Mouse (Mus musculus) myocyte (in vitro differentiated cells): ENCODE measurements around the gene Swap70. TPM values are rescaled to one million over a fixed set of nuclear protein-coding genes. Genes with fewer than 3 reads are reported as not detected.

Experiments used
- H3K27me3 ChIP-seq: one replicate; pipeline ENCODE4 v1.6.1; 2011; ENCODE audit not compliant: control insufficient read depth, insufficient read depth, insufficient read length
- H3K36me3 ChIP-seq: one replicate; pipeline ENCODE4 v1.6.1; 2011; ENCODE audit not compliant: control insufficient read depth, insufficient read depth
- H3K4me2 ChIP-seq: one replicate; pipeline ENCODE4 v1.6.1; 2011; ENCODE audit warnings: low read depth, control low read depth
- H3K4me3 ChIP-seq: one replicate; pipeline ENCODE4 v1.5.1; 2011; ENCODE audit warnings: mild to moderate bottlenecking, control low read depth, moderate library complexity
- H3K79me2 ChIP-seq: one replicate; pipeline ENCODE4 v1.6.1; 2011; ENCODE audit not compliant: control insufficient read depth, insufficient read depth
- H3ac ChIP-seq: one replicate; pipeline ENCODE4 v1.6.1; 2011; ENCODE audit not compliant: control insufficient read depth, insufficient read length
- CEBPB ChIP-seq: IDR thresholded peaks from 2 replicates; pipeline ENCODE4 v1.6.1; 2011; ENCODE audit warnings: mild to moderate bottlenecking, moderate library complexity; ENCODE audit not compliant: poor library complexity, insufficient read depth, severe bottlenecking
- E2F4 ChIP-seq: IDR thresholded peaks from one replicate; pipeline ENCODE4 v1.6.1; 2011; ENCODE audit warnings: mild to moderate bottlenecking, control low read depth, moderate library complexity; ENCODE audit not compliant: insufficient read depth
- MAX ChIP-seq: IDR thresholded peaks from one replicate; pipeline ENCODE4 v1.6.1; 2011; ENCODE audit warnings: low read depth, mild to moderate bottlenecking, control low read depth
- MYOD1 ChIP-seq, 3 experiments: IDR thresholded peaks; one replicate each; pipeline ENCODE4 v1.6.1; 2011; ENCODE audit warnings: control low read depth in 2 of 3, low read depth in 2 of 3, mild to moderate bottlenecking in 2 of 3, moderate library complexity in 1 of 3; ENCODE audit not compliant: insufficient read length in 2 of 3, control insufficient read depth in 1 of 3
- MYOG ChIP-seq, 3 experiments: IDR thresholded peaks; one replicate each; pipeline ENCODE4 v1.6.1; 2011; ENCODE audit warnings: control low read depth in 2 of 3, low read depth in 2 of 3, mild to moderate bottlenecking in 2 of 3; ENCODE audit not compliant: insufficient read length in 2 of 3, control insufficient read depth in 1 of 3, insufficient read depth in 1 of 3
- POLR2A ChIP-seq: IDR thresholded peaks from one replicate; pipeline ENCODE4 v1.6.1; 2011; ENCODE audit warnings: low read depth, mild to moderate bottlenecking, control low read depth, moderate library complexity; ENCODE audit not compliant: insufficient read length
- POLR2AphosphoS2 ChIP-seq: IDR thresholded peaks from one replicate; pipeline ENCODE4 v1.6.1; 2011; ENCODE audit warnings: low read depth, control low read depth; ENCODE audit not compliant: insufficient read length
- REST ChIP-seq: IDR thresholded peaks from one replicate; pipeline ENCODE4 v1.6.1; 2011; ENCODE audit warnings: mild to moderate bottlenecking, control low read depth, moderate library complexity; ENCODE audit not compliant: insufficient read depth, insufficient read length
- SRF ChIP-seq: IDR thresholded peaks from one replicate; pipeline ENCODE4 v1.6.1; 2011; ENCODE audit warnings: low read depth; ENCODE audit not compliant: control insufficient read depth, insufficient read length
- TCF12 ChIP-seq: IDR thresholded peaks from one replicate; pipeline ENCODE4 v1.6.1; 2011; ENCODE audit warnings: mild to moderate bottlenecking, control low read depth; ENCODE audit not compliant: poor library complexity, insufficient read depth, severe bottlenecking
- TCF3 ChIP-seq: IDR thresholded peaks from one replicate; pipeline ENCODE4 v1.6.1; 2011; ENCODE audit warnings: low read depth, control low read depth; ENCODE audit not compliant: insufficient read length
- USF1 ChIP-seq: IDR thresholded peaks from one replicate; pipeline ENCODE4 v1.6.1; 2011; ENCODE audit warnings: low read depth, mild to moderate bottlenecking, control low read depth, moderate library complexity
- polyA plus RNA-seq: library from polyadenylated mRNA; unstranded; fragments of >200 nt; fragmentation: generic; extraction: Trizol; gene quantifications from one replicate; pipeline ENCODE4 v1.2.1, GENCODE M21; 2012; ENCODE audit warnings: missing spikeins

Swap70 gene
- polyA plus RNA-seq, 1 experiment, result 11.4 TPM

GRCm38 (mm10) chr7:110277734-110278245, 56.3 kb downstream of the Swap70 start:
- no peaks in the 10 kb centered on the region for H3K79me2 ChIP-seq
- no peaks in the 10 kb centered on the region for H3K27me3 ChIP-seq
- no peak overlapping the region for H3K4me3 ChIP-seq
- peaks cover 38% of the 10 kb centered on the region for H3K36me3 ChIP-seq
- no peak overlapping the region for H3ac ChIP-seq
- TF ChIP-seq CEBPB (no peak), MYOG (IDR thresholded peaks at IDR 0.05; ENCODE audit: control insufficient read depth in 1 of 3, insufficient read depth in 1 of 3, insufficient read length in 2 of 3, low read depth in 2 of 3) (peak in 1 of 3 experiments; percentile 12)
- peak overlapping the region; percentile 30 for H3K4me2 ChIP-seq

- H3K4me2 ChIP-seq, result no peak overlapping the region
- peaks cover 38% of the 10 kb centered on the region for H3K36me3 ChIP-seq
- no peak overlapping the region for H3ac ChIP-seq
- H3K4me3 ChIP-seq, result no peak overlapping the region
- H3K27me3 ChIP-seq, result no peaks in the 10 kb centered on the region
- TF ChIP-seq TCF3 (no peak), USF1 (no peak), E2F4 (no peak), SRF (no peak), CEBPB (no peak), MYOD1 (IDR thresholded peaks at IDR 0.05; ENCODE audit: control insufficient read depth in 1 of 3, insufficient read length in 2 of 3, low read depth in 2 of 3) (no peak), REST (no peak), MYOG (IDR thresholded peaks at IDR 0.05; ENCODE audit: control insufficient read depth in 1 of 3, insufficient read depth in 1 of 3, insufficient read length in 2 of 3, low read depth in 2 of 3) (no peak), MAX (no peak), POLR2AphosphoS2 (no peak), TCF12 (no peak), POLR2A (no peak)
- H3K79me2 ChIP-seq, result no peaks in the 10 kb centered on the region
Measured at GRCm38 (mm10) chr7:110279183-110279582, 57.7 kb downstream of the Swap70 start.

GRCm38 (mm10) chr7:110281435-110282256, 60.1 kb downstream of the Swap70 start:
- Histone ChIP-seq H3K4me3 (no peak overlapping the region), H3K4me2 (no peak overlapping the region), H3ac (no peak overlapping the region), H3K36me3 (peaks cover 28% of the 10 kb centered on the region), H3K27me3 (no peaks in the 10 kb centered on the region), H3K79me2 (no peaks in the 10 kb centered on the region)
- peak in 2 of 3 experiments; percentile 9 to 62 for TF ChIP-seq MYOG (IDR thresholded peaks at IDR 0.05; ENCODE audit: control insufficient read depth in 1 of 3, insufficient read depth in 1 of 3, insufficient read length in 2 of 3, low read depth in 2 of 3)
- TF ChIP-seq USF1, result no peak

- Histone ChIP-seq H3ac (no peak overlapping the region), H3K27me3 (no peaks in the 10 kb centered on the region), H3K79me2 (no peaks in the 10 kb centered on the region), H3K4me2 (no peak overlapping the region), H3K36me3 (peaks cover 28% of the 10 kb centered on the region), H3K4me3 (no peak overlapping the region)
- no peak for TF ChIP-seq REST
- no peak for TF ChIP-seq SRF
- no peak for TF ChIP-seq MYOD1 (IDR thresholded peaks at IDR 0.05; ENCODE audit: control insufficient read depth in 1 of 3, insufficient read length in 2 of 3, low read depth in 2 of 3)
- no peak for TF ChIP-seq POLR2A
- no peak for TF ChIP-seq USF1
- no peak for TF ChIP-seq CEBPB
- no peak for TF ChIP-seq TCF12
- no peak for TF ChIP-seq MYOG (IDR thresholded peaks at IDR 0.05; ENCODE audit: control insufficient read depth in 1 of 3, insufficient read depth in 1 of 3, insufficient read length in 2 of 3, low read depth in 2 of 3)
- no peak for TF ChIP-seq TCF3
- TF ChIP-seq POLR2AphosphoS2, result no peak
- TF ChIP-seq E2F4, result no peak
- TF ChIP-seq MAX, result no peak
Measured at GRCm38 (mm10) chr7:110282797-110283196, 61.3 kb downstream of the Swap70 start.

- Histone ChIP-seq H3K79me2 (no peaks in the 10 kb centered on the region), H3K36me3 (peaks cover 28% of the 10 kb centered on the region), H3ac (no peak overlapping the region), H3K4me2 (peak overlapping the region; percentile 46), H3K4me3 (no peak overlapping the region), H3K27me3 (no peaks in the 10 kb centered on the region)
- TF ChIP-seq POLR2AphosphoS2 (no peak), TCF12 (peak; percentile 47), MAX (no peak), MYOD1 (IDR thresholded peaks at IDR 0.05; ENCODE audit: control insufficient read depth in 1 of 3, insufficient read length in 2 of 3, low read depth in 2 of 3) (peak in 1 of 3 experiments; percentile 49), MYOG (IDR thresholded peaks at IDR 0.05; ENCODE audit: control insufficient read depth in 1 of 3, insufficient read depth in 1 of 3, insufficient read length in 2 of 3, low read depth in 2 of 3) (peak in 2 of 3 experiments; percentile 1 to 76), USF1 (no peak), SRF (no peak), E2F4 (no peak), REST (no peak), POLR2A (no peak), TCF3 (peak; percentile 42), CEBPB (peak; percentile 86)
Measured at GRCm38 (mm10) chr7:110283484-110284275, 62.2 kb downstream of the Swap70 start.
